Mouse (Mus musculus) embryonic stem cell, embryonic (primary cell): ENCODE measurements at regions not wholly inside any gene's neighbourhood (a gene's known extent, or its start where the extent isn't known, plus 50 kb on each side); places are given as distances from the start of the nearest gene placed in this dataset.

Experiments
- CTCF ChIA-PET, 4 experiments: fragments of 300-600 bp in 2 of 4; fragments of 350-600 bp in 2 of 4; sonication (Branson Sonifier 250); formaldehyde crosslinking; loops; one replicate each; lab custom pipeline; 2022; ENCODE audit warnings: inconsistent platforms in 2 of 4; lab: Charles Lee
- POLR2A ChIA-PET, 4 experiments: fragments of 300-600 bp in 2 of 4; fragments of 350-600 bp in 2 of 4; sonication (Branson Sonifier 250); formaldehyde crosslinking; loops; one replicate each; lab custom pipeline; 2022; ENCODE audit warnings: antibody characterized with exemption in 4 of 4, inconsistent platforms in 1 of 4; lab: Charles Lee

DNA sequence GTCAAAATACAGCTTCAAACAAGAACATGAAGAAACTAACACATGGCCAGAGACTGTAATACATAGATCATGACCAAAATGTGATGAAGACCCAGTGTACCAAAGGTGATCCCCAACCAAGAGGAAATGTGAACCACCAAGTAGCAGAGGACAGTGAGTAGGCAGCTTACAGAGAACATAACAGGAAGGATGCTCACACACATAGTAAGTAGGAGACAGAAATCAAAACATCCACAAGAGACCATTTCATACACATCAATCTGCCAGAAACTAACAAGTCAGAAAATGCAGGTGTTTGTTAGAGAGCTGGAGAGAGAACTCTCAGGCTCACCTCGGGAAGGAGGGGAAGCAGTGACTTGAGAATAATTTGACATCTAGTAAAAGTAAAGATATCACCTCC is 78.9 kb upstream of the Ngly1 start:
- POLR2A ChIA-PET = no interaction called here
- CTCF ChIA-PET = no interaction called here

DNA sequence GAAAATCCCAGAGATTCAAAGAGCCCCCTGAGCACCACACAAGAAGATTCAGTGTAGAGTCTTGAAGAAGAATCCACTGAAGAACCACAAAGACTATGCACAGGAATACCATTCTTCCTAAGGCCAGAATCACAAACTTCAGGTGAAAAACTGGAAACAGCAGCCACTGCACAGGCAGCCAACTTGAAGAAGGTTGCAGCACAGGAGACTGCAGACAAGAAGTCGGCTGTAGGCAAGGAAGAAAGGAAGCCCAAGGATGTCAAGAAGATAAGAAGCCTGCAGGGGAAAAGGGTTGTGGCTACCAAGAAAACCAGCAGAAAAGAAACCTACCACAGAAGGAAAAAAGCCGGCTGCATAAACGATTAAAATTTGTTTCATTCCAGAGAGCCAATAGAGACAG is 76.8 kb upstream of the Ngly1 start:
- ChIA-PET CTCF (no interaction called here), POLR2A (no interaction called here)

DNA sequence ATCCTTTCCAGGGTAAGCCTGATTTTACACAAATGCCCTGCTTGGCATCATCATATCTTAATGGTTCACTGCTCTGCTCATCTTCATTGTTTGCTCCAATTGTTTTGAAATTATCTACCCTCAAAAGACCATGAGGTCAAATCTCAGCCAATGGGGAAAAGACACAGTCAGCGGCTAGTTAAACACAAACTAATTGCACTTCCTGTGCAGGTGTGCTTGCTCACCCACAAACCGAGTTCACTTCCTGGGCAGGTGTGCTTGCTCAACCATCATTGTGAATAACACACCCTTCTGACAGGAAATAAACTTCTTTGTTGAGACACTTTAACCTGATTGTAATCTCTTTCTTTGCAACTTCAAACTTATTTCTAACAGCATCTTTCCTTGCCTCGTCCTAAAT is 75.8 kb upstream of the Ngly1 start:
- POLR2A ChIA-PET = no interaction called here
- CTCF ChIA-PET = no interaction called here

DNA sequence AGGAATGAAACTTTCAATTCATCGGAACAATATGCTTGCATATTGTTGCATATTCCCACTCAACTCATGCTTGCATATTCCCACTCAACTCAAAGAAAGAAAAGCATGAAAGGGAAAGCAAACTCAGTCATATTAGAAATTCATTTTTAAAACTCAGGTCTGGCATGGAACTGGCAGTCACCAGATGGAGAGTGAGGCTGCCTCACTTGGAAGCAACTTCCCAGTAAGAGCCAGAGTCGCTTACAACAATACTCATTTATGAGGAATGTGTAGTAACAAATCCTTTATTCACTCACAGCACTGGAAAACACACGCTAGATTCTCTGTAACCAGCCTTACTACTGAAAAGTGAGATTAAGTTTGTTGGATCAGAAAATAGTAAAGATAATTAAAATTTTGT is 70.9 kb upstream of the Ngly1 start:
- POLR2A ChIA-PET = no interaction called here
- CTCF ChIA-PET = no interaction called here

DNA sequence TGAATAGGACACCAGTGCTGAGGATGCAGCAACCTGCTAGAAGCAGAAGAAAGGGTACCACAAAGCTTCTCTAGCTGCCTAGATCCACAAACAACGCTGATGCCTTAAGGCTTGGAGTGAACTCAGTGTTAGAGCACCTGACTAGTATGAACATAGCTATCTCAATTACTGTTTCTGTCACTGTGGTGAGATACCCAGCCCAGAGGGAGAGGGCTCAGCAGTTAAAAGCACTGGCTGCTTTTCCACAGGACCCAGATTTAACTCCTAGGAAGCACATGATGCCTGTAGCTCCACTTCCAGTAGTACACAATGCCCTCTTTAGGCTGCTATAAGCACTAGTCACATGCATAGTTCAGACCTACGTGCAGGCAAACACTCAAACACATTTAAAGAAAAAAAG is 67.3 kb upstream of the Ngly1 start:
- CTCF ChIA-PET = interaction anchor here in 1 of 4 experiments (0.7 to 1.1 kb wide), 2 partner anchors 37 to 153 kb away, joined by 3 read pairs; no protein-coding TSS in a partner anchor
- POLR2A ChIA-PET = interaction anchor here in 1 of 4 experiments (1.1 kb wide), 1 partner anchor 19 kb away, joined by 3 read pairs; no protein-coding TSS in a partner anchor

DNA sequence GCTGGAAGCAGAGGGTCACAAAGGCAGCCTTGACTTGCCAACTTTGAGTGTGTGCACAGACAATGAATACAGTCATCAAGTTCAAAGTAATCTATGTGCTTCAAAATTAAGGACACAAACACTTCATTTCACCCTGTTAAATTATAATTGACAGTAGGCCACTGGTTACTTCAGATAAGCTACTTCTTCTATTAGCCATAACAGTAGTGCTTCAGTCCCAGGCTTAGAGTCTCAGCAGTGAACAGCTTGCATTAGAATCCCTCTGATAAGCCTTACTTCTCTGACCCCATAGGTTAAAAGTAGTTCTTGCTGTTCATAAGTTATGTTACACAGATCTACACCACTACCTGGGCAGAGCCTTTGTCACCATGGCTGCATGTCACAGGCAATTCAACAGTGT is 63.8 kb upstream of the Ngly1 start:
- POLR2A ChIA-PET = no interaction called here
- CTCF ChIA-PET = no interaction called here
